Comparison of ENCODE assay signal across 23 mouse cellular contexts in genomic region chr10:93488828-93489226, GRCm38 (mm10). TPM values are rescaled to one million over a fixed set of nuclear protein-coding genes. Genes with fewer than 3 reads are reported as not detected.
A peak's percentile ranks its signal among the peaks of the same experiment; 100 is the strongest.
DNase-seq lines count a peak whose midpoint lies in the region; ATAC-seq lines count a peak whose summit lies in the region.
"Had no signal": no experiment of that assay in that cellular context is flagged by ENCODE, and none has a peak within 500 bp of the region (broad histone marks: within the 10 kb centered on the region; RNA-seq: fewer than 3 reads in every experiment).

No protein-coding gene starts in this region.

- peaks cover 11% of the 10 kb centered on the region; the same call in 1 of the 2 replicates for H3K4me1 ChIP-seq in liver, embryonic 12.5 days
- no peaks in the 10 kb centered on the region for H3K4me1 ChIP-seq in liver, embryonic 11.5 days (replicated peaks; ENCODE audit: control insufficient read depth, insufficient read depth, low read length)
- no peaks in the 10 kb centered on the region for H3K4me1 ChIP-seq in intestine, embryonic 16.5 days (ENCODE audit: control insufficient read depth, insufficient read depth, low read length)
- H3K4me1 ChIP-seq in stomach, embryonic 14.5 days (ENCODE audit: control insufficient read depth, insufficient read depth, low read length) = no peaks in the 10 kb centered on the region
- H3K4me1 ChIP-seq: heart, embryonic 10.5 days; limb, embryonic 12.5 days had no signal

- 60% methylated on average over 6 of the region's 6 CpGs for WGBS in liver, embryonic 12.5 days (ENCODE audit: insufficient replicate concordance)
- WGBS in liver, embryonic 11.5 days = 74% methylated on average over 6 of the region's 6 CpGs
- 63% methylated on average over 6 of the region's 6 CpGs for WGBS in intestine, embryonic 16.5 days
- 57% methylated on average over 6 of the region's 6 CpGs for WGBS in stomach, embryonic 14.5 days

- no peaks in the 10 kb centered on the region for H3K9me3 ChIP-seq in liver, embryonic 12.5 days (replicated peaks)
- H3K9me3 ChIP-seq in liver, embryonic 11.5 days (ENCODE audit: control insufficient read depth, low read length) = no peaks in the 10 kb centered on the region
- no peaks in the 10 kb centered on the region for H3K9me3 ChIP-seq in intestine, embryonic 16.5 days (ENCODE audit: control insufficient read depth, low read length)
- H3K9me3 ChIP-seq in stomach, embryonic 14.5 days (ENCODE audit: control insufficient read depth, low read depth, low read length) = no peaks in the 10 kb centered on the region
- H3K9me3 ChIP-seq: embryonic facial prominence, embryonic 10.5 days; heart, embryonic 10.5 days; limb, embryonic 12.5 days; midbrain, embryonic 12.5 days had no signal

- H3K27ac ChIP-seq in liver, embryonic 12.5 days = no peak overlapping the region
- H3K27ac ChIP-seq in liver, embryonic 11.5 days (ENCODE audit: low read depth, low read length) = no peak overlapping the region
- H3K27ac ChIP-seq in intestine, embryonic 16.5 days (ENCODE audit: low read length) = no peak overlapping the region
- H3K27ac ChIP-seq in stomach, embryonic 14.5 days (ENCODE audit: low read length) = no peak overlapping the region
- H3K27ac ChIP-seq: embryonic facial prominence, embryonic 10.5 days; heart, embryonic 10.5 days; kidney, postnatal 0 days; left cerebral cortex, adult 2 months; limb, embryonic 12.5 days; midbrain, embryonic 12.5 days had no signal

- no peak overlapping the region for H3K4me3 ChIP-seq in liver, embryonic 12.5 days
- no peak overlapping the region for H3K4me3 ChIP-seq in liver, embryonic 11.5 days (ENCODE audit: low read depth, low read length)
- no peak overlapping the region for H3K4me3 ChIP-seq in intestine, embryonic 16.5 days (ENCODE audit: low read length)
- no peak overlapping the region for H3K4me3 ChIP-seq in stomach, embryonic 14.5 days (ENCODE audit: low read depth, low read length)
- H3K4me3 ChIP-seq: embryonic facial prominence, embryonic 10.5 days; heart, embryonic 10.5 days; left cerebral cortex, adult 2 months; limb, embryonic 12.5 days; midbrain, embryonic 12.5 days; myocyte had no signal

- peaks cover 16% of the 10 kb centered on the region for H3K36me3 ChIP-seq in liver, embryonic 12.5 days
- no peaks in the 10 kb centered on the region for H3K36me3 ChIP-seq in liver, embryonic 11.5 days (ENCODE audit: control insufficient read depth, insufficient read depth, low read length)
- H3K36me3 ChIP-seq in intestine, embryonic 16.5 days (ENCODE audit: control insufficient read depth, insufficient read depth, low read length) = 0 out of 2 replicates have a peak, but pooled peaks cover 4% of the 10 kb centered on the region
- H3K36me3 ChIP-seq in stomach, embryonic 14.5 days (ENCODE audit: control insufficient read depth, insufficient read depth, low read length) = no peaks in the 10 kb centered on the region

- ATAC-seq in liver, embryonic 12.5 days = 0 out of 2 replicates have a peak, but pooled peaks have one; percentile 20
- no peak for ATAC-seq in liver, embryonic 11.5 days (replicated peaks; ENCODE audit: low FRiP score)
- peak; percentile 59 for ATAC-seq in intestine, embryonic 16.5 days
- peak; percentile 38 for ATAC-seq in stomach, embryonic 14.5 days (ENCODE audit: insufficient number of reproducible peaks, insufficient read depth, low FRiP score, low read depth)
- ATAC-seq: CD4-positive, CD25-positive, alpha-beta regulatory T cell, adult 4 months; forebrain, embryonic 14.5 days had no signal

- no peak overlapping the region for H3K4me2 ChIP-seq in liver, embryonic 12.5 days
- no peak overlapping the region for H3K4me2 ChIP-seq in liver, embryonic 11.5 days
- no peak overlapping the region for H3K4me2 ChIP-seq in intestine, embryonic 16.5 days (ENCODE audit: low read depth, low read length)
- no peak overlapping the region for H3K4me2 ChIP-seq in stomach, embryonic 14.5 days (replicated peaks; ENCODE audit: low read depth, low read length)
- H3K4me2 ChIP-seq: limb, embryonic 12.5 days; midbrain, embryonic 12.5 days had no signal

- H3K27me3 ChIP-seq in liver, embryonic 12.5 days (replicated peaks) = no peaks in the 10 kb centered on the region
- H3K27me3 ChIP-seq in liver, embryonic 11.5 days (replicated peaks; ENCODE audit: control insufficient read depth, insufficient read depth, low read length) = no peaks in the 10 kb centered on the region
- H3K27me3 ChIP-seq in intestine, embryonic 16.5 days (replicated peaks; ENCODE audit: control insufficient read depth, insufficient read depth, low read length) = no peaks in the 10 kb centered on the region
- no peaks in the 10 kb centered on the region for H3K27me3 ChIP-seq in stomach, embryonic 14.5 days (ENCODE audit: control insufficient read depth, insufficient read depth, low read length)
- H3K27me3 ChIP-seq: limb, embryonic 12.5 days had no signal

- peak; percentile 11 for DNase-seq in adrenal gland, adult 2 months
- no peak for DNase-seq in adrenal gland, postnatal 25 days
- no peak for DNase-seq in liver, embryonic 11.5 days (ENCODE audit: low spot score)
- DNase-seq in cerebellum, adult 8-10 months = no peak
- no peak for DNase-seq in right cerebral cortex, postnatal 10 days (ENCODE audit: low spot score in 2 of 2)
- DNase-seq: cerebellum, adult 11-12 months; gastrocnemius, postnatal 36 days; heart, postnatal 10 days; spleen, adult 18-20 months; thymus, postnatal 14 days had no signal

- H3K9ac ChIP-seq in liver, embryonic 12.5 days = no peak overlapping the region
- H3K9ac ChIP-seq in liver, embryonic 11.5 days (ENCODE audit: low read depth, low read length) = no peak overlapping the region
- no peak overlapping the region for H3K9ac ChIP-seq in intestine, embryonic 16.5 days (ENCODE audit: low read depth, low read length)
- H3K9ac ChIP-seq in stomach, embryonic 14.5 days (replicated peaks; ENCODE audit: low read depth, low read length) = no peak overlapping the region
- H3K9ac ChIP-seq: limb, embryonic 12.5 days; midbrain, embryonic 12.5 days had no signal

RNA-seq across cellular contexts. Expression of gene Hal, which starts 0.3 kb away (rescaled TPM):
- under 1 TPM; 0.14 to 0.75 TPM for total RNA-seq in adrenal gland, adult 2 months (2021)
- polyA plus RNA-seq in adrenal gland, adult 2 months (2012; rRNA removed) = 0.15 and 1.4 TPM in 2 replicates
- 0.09 and 3.4 TPM in 2 replicates for total RNA-seq in adrenal gland, postnatal 25 days (2021)
- 1.6 and 1.8 TPM in 2 replicates for polyA plus RNA-seq in liver, embryonic 12.5 days (2016; fragmentation: Nextera tagmentation; extraction: Ambion mirVana)
- polyA plus RNA-seq in liver, embryonic 11.5 days (2014; fragmentation: Nextera tagmentation; extraction: Ambion mirVana) = 1.1 and 1.3 TPM in 2 replicates
- 0.97 and 1.2 TPM in 2 replicates for polyA plus RNA-seq in intestine, embryonic 16.5 days (2015; fragmentation: Nextera tagmentation; extraction: Ambion mirVana)
- polyA plus RNA-seq in stomach, embryonic 14.5 days (2014; fragmentation: Nextera tagmentation; extraction: Ambion mirVana) = 2.1 and 2.3 TPM in 2 replicates
- total RNA-seq: heart, postnatal 10 days had no signal
- polyA plus RNA-seq: forebrain, embryonic 14.5 days; kidney, postnatal 0 days; limb, embryonic 12.5 days; midbrain, embryonic 12.5 days had no signal

RNA-seq across cellular contexts. Expression of gene Lta4h, which starts 35.6 kb away (rescaled TPM):
- 10 to 100 TPM; 57.5 to 62.4 TPM for total RNA-seq in adrenal gland, adult 2 months (2021)
- polyA plus RNA-seq in adrenal gland, adult 2 months (2012; rRNA removed) = 71.2 and 83.1 TPM in 2 replicates
- total RNA-seq in adrenal gland, postnatal 25 days (2021) = 63.8 and 66.3 TPM in 2 replicates
- 97.2 and 104 TPM in 2 replicates for polyA plus RNA-seq in liver, embryonic 12.5 days (2016; fragmentation: Nextera tagmentation; extraction: Ambion mirVana)
- polyA plus RNA-seq in liver, embryonic 11.5 days (2014; fragmentation: Nextera tagmentation; extraction: Ambion mirVana) = 163 and 185 TPM in 2 replicates
- polyA plus RNA-seq in intestine, embryonic 16.5 days (2015; fragmentation: Nextera tagmentation; extraction: Ambion mirVana) = 365 and 370 TPM in 2 replicates
- 212 and 220 TPM in 2 replicates for polyA plus RNA-seq in stomach, embryonic 14.5 days (2014; fragmentation: Nextera tagmentation; extraction: Ambion mirVana)

RNA-seq across cellular contexts. Expression of gene Amdhd1, which starts 51.0 kb away (rescaled TPM):
- total RNA-seq in adrenal gland, adult 2 months (2021) = under 1 TPM in 1 of 2 experiments, not detected in 1; 0.20 TPM
- polyA plus RNA-seq in adrenal gland, adult 2 months (2012; rRNA removed) = 0.03 and 0.12 TPM in 2 replicates
- total RNA-seq in adrenal gland, postnatal 25 days (2021) = 0.86 TPM in 1 of 2 replicates, not detected in the other
- polyA plus RNA-seq in liver, embryonic 12.5 days (2016; fragmentation: Nextera tagmentation; extraction: Ambion mirVana) = 6.3 and 6.9 TPM in 2 replicates
- polyA plus RNA-seq in liver, embryonic 11.5 days (2014; fragmentation: Nextera tagmentation; extraction: Ambion mirVana) = 6.2 and 7.4 TPM in 2 replicates
- polyA plus RNA-seq in intestine, embryonic 16.5 days (2015; fragmentation: Nextera tagmentation; extraction: Ambion mirVana) = 0.51 and 0.95 TPM in 2 replicates
- polyA plus RNA-seq in stomach, embryonic 14.5 days (2014; fragmentation: Nextera tagmentation; extraction: Ambion mirVana) = 0.77 and 0.94 TPM in 2 replicates
- total RNA-seq: gastrocnemius, postnatal 36 days; MEL had no signal
- polyA plus RNA-seq: midbrain, embryonic 12.5 days had no signal

RNA-seq across cellular contexts. Expression of gene Ccdc38, which starts 51.6 kb away (rescaled TPM):
- total RNA-seq in adrenal gland, adult 2 months (2021) = not detected
- polyA plus RNA-seq in adrenal gland, adult 2 months (2012; rRNA removed) = not detected in 2 replicates
- total RNA-seq in adrenal gland, postnatal 25 days (2021) = not detected in 2 replicates
- polyA plus RNA-seq in liver, embryonic 12.5 days (2016; fragmentation: Nextera tagmentation; extraction: Ambion mirVana) = 0.14 and 0.29 TPM in 2 replicates
- polyA plus RNA-seq in liver, embryonic 11.5 days (2014; fragmentation: Nextera tagmentation; extraction: Ambion mirVana) = 0.32 and 0.38 TPM in 2 replicates
- 0.10 and 0.17 TPM in 2 replicates for polyA plus RNA-seq in intestine, embryonic 16.5 days (2015; fragmentation: Nextera tagmentation; extraction: Ambion mirVana)
- polyA plus RNA-seq in stomach, embryonic 14.5 days (2014; fragmentation: Nextera tagmentation; extraction: Ambion mirVana) = 0.80 and 2.6 TPM in 2 replicates
- total RNA-seq: heart, postnatal 10 days; left cerebral cortex, adult 2 months; MEL had no signal
